Mouse (Mus musculus): ENCODE results near the gene Zcchc3. TPM values are rescaled to one million over a fixed set of nuclear protein-coding genes. Genes with fewer than 3 reads are reported as not detected.
"Not testable (repeated sequence)": the region's sequence is repeated elsewhere in the genome, so short reads cannot be mapped to it uniquely, and the experiment has no call there.

Zcchc3 gene
- polyA plus RNA-seq, 1 experiment from 2014 or later: 55.0 TPM

- no peaks in the 10 kb centered on the region for H3K4me1 ChIP-seq (ENCODE audit: control insufficient read depth, insufficient read depth, low read length)
- 74% methylated on average over 1 of the region's 1 CpGs for WGBS
- DNase-seq (ENCODE audit: low spot score, missing footprints): no peak
- no peak for ATAC-seq (ENCODE audit: low FRiP score)
- no peak overlapping the region for H3K4me2 ChIP-seq
- H3K27ac ChIP-seq (ENCODE audit: low read depth, low read length): no peak overlapping the region
- H3K9ac ChIP-seq (ENCODE audit: low read length): no peak overlapping the region
- no peaks in the 10 kb centered on the region for H3K9me3 ChIP-seq (ENCODE audit: control insufficient read depth, low read length)
- no peaks in the 10 kb centered on the region for H3K27me3 ChIP-seq (ENCODE audit: control insufficient read depth, insufficient read depth, low read length)
- H3K4me3 ChIP-seq (ENCODE audit: low read depth, low read length): no peak overlapping the region
- no peaks in the 10 kb centered on the region for H3K36me3 ChIP-seq (ENCODE audit: control insufficient read depth, insufficient read depth, low read length)
These were observed 24.1 kb upstream of the Zcchc3 start for GRCm38 (mm10) chr2:152438963-152439362.

GRCm38 (mm10) chr2:152436983-152437860, 22.4 kb upstream of the Zcchc3 start:
- DNase-seq (ENCODE audit: low spot score, missing footprints) (peak; percentile 99), ATAC-seq (ENCODE audit: low FRiP score) (peak; percentile 88)
- Histone ChIP-seq H3K9ac (ENCODE audit: low read length) (peak overlapping the region; percentile 60), H3K4me1 (ENCODE audit: control insufficient read depth, insufficient read depth, low read length) (no peaks in the 10 kb centered on the region), H3K27ac (ENCODE audit: low read depth, low read length) (no peak overlapping the region), H3K4me3 (ENCODE audit: low read depth, low read length) (peak overlapping the region; percentile 23; the same call in 1 of the 2 replicates), H3K27me3 (ENCODE audit: control insufficient read depth, insufficient read depth, low read length) (no peaks in the 10 kb centered on the region), H3K9me3 (ENCODE audit: control insufficient read depth, low read length) (no peaks in the 10 kb centered on the region), H3K36me3 (ENCODE audit: control insufficient read depth, insufficient read depth, low read length) (no peaks in the 10 kb centered on the region), H3K4me2 (peak overlapping the region; percentile 52)
- 4% methylated on average over 22 of the region's 23 CpGs for WGBS

- Histone ChIP-seq H3K4me1 (ENCODE audit: control insufficient read depth, insufficient read depth, low read length) (no peaks in the 10 kb centered on the region), H3K9me3 (ENCODE audit: control insufficient read depth, low read length) (no peaks in the 10 kb centered on the region), H3K27ac (ENCODE audit: low read depth, low read length) (no peak overlapping the region), H3K4me2 (no peak overlapping the region), H3K4me3 (ENCODE audit: low read depth, low read length) (no peak overlapping the region), H3K9ac (ENCODE audit: low read length) (no peak overlapping the region), H3K36me3 (ENCODE audit: control insufficient read depth, insufficient read depth, low read length) (no peaks in the 10 kb centered on the region), H3K27me3 (ENCODE audit: control insufficient read depth, insufficient read depth, low read length) (no peaks in the 10 kb centered on the region)
- DNase-seq (ENCODE audit: low spot score, missing footprints) (no peak), ATAC-seq (ENCODE audit: low FRiP score) (no peak)
- 82% methylated on average over 7 of the region's 7 CpGs for WGBS
These were observed 21.6 kb upstream of the Zcchc3 start for GRCm38 (mm10) chr2:152436405-152436901.

- not testable (repeated sequence) for DNase-seq (ENCODE audit: low spot score, missing footprints); H3K36me3 ChIP-seq (ENCODE audit: control insufficient read depth, insufficient read depth, low read length); ATAC-seq (ENCODE audit: low FRiP score); H3K9ac ChIP-seq (ENCODE audit: low read length); H3K27me3 ChIP-seq (ENCODE audit: control insufficient read depth, insufficient read depth, low read length); H3K4me1 ChIP-seq (ENCODE audit: control insufficient read depth, insufficient read depth, low read length); H3K4me3 ChIP-seq (ENCODE audit: low read depth, low read length); H3K4me2 ChIP-seq; H3K27ac ChIP-seq (ENCODE audit: low read depth, low read length); H3K9me3 ChIP-seq (ENCODE audit: control insufficient read depth, low read length)
- 82% methylated on average over 2 of the region's 2 CpGs for WGBS
These were observed 13.7 kb upstream of the Zcchc3 start for GRCm38 (mm10) chr2:152428481-152428880.

GRCm38 (mm10) chr2:152427493-152427892, 12.7 kb upstream of the Zcchc3 start:
- Histone ChIP-seq H3K4me2 (peak overlapping the region; percentile 18), H3K4me1 (ENCODE audit: control insufficient read depth, insufficient read depth, low read length) (peaks cover 7% of the 10 kb centered on the region; the same call in 1 of the 2 replicates), H3K27me3 (ENCODE audit: control insufficient read depth, insufficient read depth, low read length) (no peaks in the 10 kb centered on the region), H3K36me3 (ENCODE audit: control insufficient read depth, insufficient read depth, low read length) (no peaks in the 10 kb centered on the region), H3K9me3 (ENCODE audit: control insufficient read depth, low read length) (no peaks in the 10 kb centered on the region), H3K27ac (ENCODE audit: low read depth, low read length) (no peak overlapping the region), H3K4me3 (ENCODE audit: low read depth, low read length) (no peak overlapping the region), H3K9ac (ENCODE audit: low read length) (peak overlapping the region; percentile 2; the same call in 1 of the 2 replicates)
- ATAC-seq (ENCODE audit: low FRiP score) (0 out of 2 replicates have a peak, but pooled peaks have one; percentile 30), DNase-seq (ENCODE audit: low spot score, missing footprints) (peak; percentile 88)
- 4% methylated on average over 12 of the region's 12 CpGs for WGBS

- peak overlapping the region; percentile 98; the same call in 1 of the 2 replicates for H3K9ac ChIP-seq (ENCODE audit: low read length)
- no peaks in the 10 kb centered on the region for H3K27me3 ChIP-seq (ENCODE audit: control insufficient read depth, insufficient read depth, low read length)
- H3K9me3 ChIP-seq (ENCODE audit: control insufficient read depth, low read length): peaks cover 7% of the 10 kb centered on the region; the same call in 1 of the 2 replicates
- WGBS: 93% methylated on average over 3 of the region's 3 CpGs
- no peak for ATAC-seq (ENCODE audit: low FRiP score)
- peaks cover 24% of the 10 kb centered on the region for H3K4me1 ChIP-seq (ENCODE audit: control insufficient read depth, insufficient read depth, low read length)
- peak overlapping the region; percentile 96; the same call in 1 of the 2 replicates for H3K4me3 ChIP-seq (ENCODE audit: low read depth, low read length)
- H3K27ac ChIP-seq (ENCODE audit: low read depth, low read length): no peak overlapping the region
- H3K4me2 ChIP-seq: peak overlapping the region; percentile 83; the same call in 1 of the 2 replicates
- H3K36me3 ChIP-seq (ENCODE audit: control insufficient read depth, insufficient read depth, low read length): no peaks in the 10 kb centered on the region
- peak; percentile 82 for DNase-seq (ENCODE audit: low spot score, missing footprints)
These were observed 959 bp upstream of the Zcchc3 start for GRCm38 (mm10) chr2:152415786-152416185.

- no peaks in the 10 kb centered on the region for H3K36me3 ChIP-seq (ENCODE audit: control insufficient read depth, insufficient read depth, low read length)
- peak within 1 kb of the TSS; percentile 83 for H3K4me2 ChIP-seq
- H3K27ac ChIP-seq (ENCODE audit: low read depth, low read length): peak within 1 kb of the TSS; percentile 94
- WGBS: 28% methylated on average over 4 of the region's 4 CpGs
- DNase-seq (ENCODE audit: low spot score, missing footprints) (no peak), ATAC-seq (ENCODE audit: low FRiP score) (no peak)
- H3K9me3 ChIP-seq (ENCODE audit: control insufficient read depth, low read length): peaks cover 7% of the 10 kb centered on the region; the same call in 1 of the 2 replicates
- H3K4me1 ChIP-seq (ENCODE audit: control insufficient read depth, insufficient read depth, low read length): peaks cover 29% of the 10 kb centered on the region
- H3K9ac ChIP-seq (ENCODE audit: low read length): peak within 1 kb of the TSS; percentile 98
- H3K27me3 ChIP-seq (ENCODE audit: control insufficient read depth, insufficient read depth, low read length): no peaks in the 10 kb centered on the region
- H3K4me3 ChIP-seq (ENCODE audit: low read depth, low read length): peak within 1 kb of the TSS; percentile 96
These were observed 460 bp upstream of the Zcchc3 start, which contains the start of gene 6820408C15Rik for GRCm38 (mm10) chr2:152415287-152415686. TSS of gene 6820408C15Rik (plus strand) at chr2:152415587.

- Histone ChIP-seq H3K4me3 (ENCODE audit: low read depth, low read length) (peak overlapping the region; percentile 96), H3K4me1 (ENCODE audit: control insufficient read depth, insufficient read depth, low read length) (peaks cover 31% of the 10 kb centered on the region), H3K36me3 (ENCODE audit: control insufficient read depth, insufficient read depth, low read length) (no peaks in the 10 kb centered on the region), H3K4me2 (peak overlapping the region; percentile 83), H3K27ac (ENCODE audit: low read depth, low read length) (peak overlapping the region; percentile 94), H3K9me3 (ENCODE audit: control insufficient read depth, low read length) (peaks cover 7% of the 10 kb centered on the region; the same call in 1 of the 2 replicates), H3K9ac (ENCODE audit: low read length) (peak overlapping the region; percentile 98), H3K27me3 (ENCODE audit: control insufficient read depth, insufficient read depth, low read length) (no peaks in the 10 kb centered on the region)
- WGBS: under 1% methylated on average over 85 of the region's 86 CpGs
- ATAC-seq (ENCODE audit: low FRiP score) (peak; percentile 13), DNase-seq (ENCODE audit: low spot score, missing footprints) (peak; percentile 96)
These were observed 852 bp downstream of the Zcchc3 start for GRCm38 (mm10) chr2:152413765-152414584.

All from midbrain, embryonic 11.5 days (tissue).